Mouse (Mus musculus) E14TG2a.4 (cell line): ENCODE data around the gene Mfsd6.

Experiments used
- CTCF ChIP-seq: conservative IDR thresholded peaks from 2 replicates; pipeline ENCODE4 v1.5.1; 2014; ENCODE audit warnings: low read length
- NANOG ChIP-seq: IDR thresholded peaks from 2 replicates; pipeline ENCODE4 v1.6.1; 2014; ENCODE audit warnings: borderline replicate concordance, low read length, mixed read lengths
- POU5F1 ChIP-seq: IDR thresholded peaks from 2 replicates; pipeline ENCODE4 v1.6.1; 2014; ENCODE audit warnings: low read length, borderline replicate concordance

DNA sequence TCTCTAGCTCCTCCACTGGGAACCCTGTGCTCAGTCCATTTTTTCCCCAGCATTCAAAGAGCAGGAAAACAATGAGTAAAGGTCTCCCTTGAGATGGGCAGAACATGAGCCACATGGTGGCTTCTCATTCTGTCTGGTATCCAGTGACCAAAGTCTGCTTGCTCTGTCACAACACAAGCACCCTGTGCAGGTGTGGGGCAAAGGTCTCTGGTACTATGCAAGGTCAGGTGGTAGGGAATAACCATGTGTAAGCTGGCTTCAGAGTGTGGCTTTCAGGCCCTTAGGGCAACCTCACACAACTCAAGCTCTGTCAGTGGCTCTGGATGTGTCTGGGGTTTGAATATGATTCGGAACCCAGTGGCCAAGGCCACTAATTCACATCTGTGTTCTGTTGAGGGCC, 22.7 kb upstream of the Mfsd6 start:
- TF ChIP-seq CTCF (no peak), NANOG (no peak), POU5F1 (no peak)
